Mouse (Mus musculus): ENCODE results near the gene Zfp940. TPM values are rescaled to one million over a fixed set of nuclear protein-coding genes. Genes with fewer than 3 reads are reported as not detected.

Gene Zfp940
- polyA plus RNA-seq, 1 experiment from 2014 or later, result 1.7 TPM

DNA sequence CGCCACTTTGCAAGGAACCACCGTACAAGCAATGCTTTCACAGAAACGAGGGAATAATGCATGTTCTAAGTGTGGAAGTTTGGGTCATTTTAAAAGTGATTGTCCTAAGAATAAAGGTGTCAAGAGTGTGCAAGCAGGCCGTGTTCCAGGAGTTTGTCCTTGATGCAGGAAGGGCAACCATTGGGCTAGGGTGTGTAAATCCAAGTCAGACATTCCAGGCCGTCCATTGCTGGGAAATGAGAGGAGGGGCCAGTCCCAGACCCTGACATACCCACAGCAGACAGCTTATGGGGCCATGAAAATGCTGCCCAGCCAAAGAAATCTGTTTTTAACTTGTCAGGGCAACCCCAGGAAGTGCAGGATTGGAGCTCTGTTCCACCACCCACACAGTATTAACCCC lies 46.4 kb downstream of the Zfp940 start:
- Histone ChIP-seq H3K4me1 (replicated peaks) (no peaks in the 10 kb centered on the region), H3K36me3 (no peaks in the 10 kb centered on the region), H3K27me3 (no peaks in the 10 kb centered on the region), H3K9ac (no peak overlapping the region), H3K27ac (no peak overlapping the region), H3K4me3 (no peak overlapping the region), H3K4me2 (no peak overlapping the region), H3K9me3 (replicated peaks) (no peaks in the 10 kb centered on the region)
- WGBS, result 72% methylated on average over 5 of the region's 5 CpGs
- no peak for ATAC-seq (replicated peaks; ENCODE audit: insufficient number of reproducible peaks, insufficient read depth, low FRiP score, low read depth)

DNA sequence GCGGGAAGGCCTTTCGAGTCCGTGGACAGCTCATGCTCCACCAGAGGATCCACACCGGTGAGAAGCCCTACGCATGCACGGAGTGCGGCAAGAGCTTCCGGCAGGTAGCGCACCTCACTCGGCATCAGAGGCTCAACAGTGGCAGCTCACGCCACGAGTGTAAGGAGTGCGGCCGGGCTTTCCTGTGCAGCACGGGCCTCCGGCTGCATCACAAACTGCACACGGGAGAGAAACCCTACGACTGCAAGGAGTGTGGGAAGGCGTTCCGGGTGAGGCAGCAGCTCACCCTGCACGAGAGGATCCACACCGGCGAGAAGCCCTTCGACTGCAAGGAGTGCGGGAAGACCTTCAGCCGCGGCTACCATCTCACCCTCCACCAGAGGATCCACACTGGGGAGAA lies 60.6 kb downstream of the Zfp940 start:
- Histone ChIP-seq H3K27ac (no peak overlapping the region), H3K9me3 (replicated peaks) (0 out of 2 replicates have a peak, but pooled peaks cover 8% of the 10 kb centered on the region), H3K4me2 (no peak overlapping the region), H3K27me3 (peaks cover 7% of the 10 kb centered on the region; the same call in 1 of the 2 replicates), H3K9ac (no peak overlapping the region), H3K4me3 (no peak overlapping the region), H3K4me1 (replicated peaks) (no peaks in the 10 kb centered on the region), H3K36me3 (peaks cover 58% of the 10 kb centered on the region)
- ATAC-seq (replicated peaks; ENCODE audit: insufficient number of reproducible peaks, insufficient read depth, low FRiP score, low read depth), result no peak
- WGBS, result 30% methylated on average over 27 of the region's 27 CpGs

DNA sequence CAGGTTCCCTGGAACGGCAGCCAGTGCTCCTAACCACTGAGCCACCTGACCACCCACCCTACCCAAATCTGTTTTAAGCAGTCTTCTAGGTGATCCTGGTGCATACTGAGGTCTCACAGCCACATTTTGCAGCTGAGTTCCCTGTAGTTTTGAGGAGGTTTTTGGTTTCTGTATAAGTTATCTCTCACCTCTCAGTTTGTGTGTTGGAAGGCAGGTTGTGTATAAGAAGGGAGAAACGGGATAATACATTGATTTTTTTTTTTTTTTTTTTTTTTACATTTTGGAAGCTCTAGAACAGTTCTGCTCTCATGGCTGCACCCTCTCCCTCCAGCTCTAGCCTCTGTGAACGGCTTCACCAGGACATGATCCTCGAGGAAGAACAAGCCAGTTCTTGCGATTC lies 67.6 kb downstream of the Zfp940 start:
- H3K27ac ChIP-seq, result no peak overlapping the region
- peak overlapping the region; percentile 72 for H3K4me3 ChIP-seq
- H3K4me2 ChIP-seq, result peak overlapping the region; percentile 70
- H3K9ac ChIP-seq, result peak overlapping the region; percentile 11; the same call in 1 of the 2 replicates
- no peak for ATAC-seq (replicated peaks; ENCODE audit: insufficient number of reproducible peaks, insufficient read depth, low FRiP score, low read depth)
- H3K4me1 ChIP-seq (replicated peaks), result peaks cover 11% of the 10 kb centered on the region
- 70% methylated on average over 5 of the region's 5 CpGs for WGBS
- no peaks in the 10 kb centered on the region for H3K27me3 ChIP-seq
- no peaks in the 10 kb centered on the region for H3K9me3 ChIP-seq (replicated peaks)
- H3K36me3 ChIP-seq, result peaks cover 32% of the 10 kb centered on the region

- WGBS, result 51% methylated on average over 8 of the region's 8 CpGs
- no peak for ATAC-seq (replicated peaks; ENCODE audit: insufficient number of reproducible peaks, insufficient read depth, low FRiP score, low read depth)
- Histone ChIP-seq H3K9ac (0 out of 2 replicates have a peak overlapping the region, but pooled peaks have one; percentile 11), H3K4me1 (replicated peaks) (peaks cover 11% of the 10 kb centered on the region), H3K27ac (no peak overlapping the region), H3K4me2 (peak overlapping the region; percentile 70), H3K27me3 (no peaks in the 10 kb centered on the region), H3K9me3 (replicated peaks) (no peaks in the 10 kb centered on the region), H3K4me3 (peak overlapping the region; percentile 72), H3K36me3 (peaks cover 23% of the 10 kb centered on the region)
Observed at GRCm38 (mm10) chr7:29785023-29785422, 68.4 kb downstream of the Zfp940 start.

GRCm38 (mm10) chr7:29783871-29784551 lies 69.5 kb downstream of the Zfp940 start, which contains the start of gene Zfp30:
Gene Zfp30 (plus strand): TSS chr7:29783998.
- under 1% methylated on average over 45 of the region's 45 CpGs for WGBS
- Histone ChIP-seq H3K36me3 (peaks cover 15% of the 10 kb centered on the region), H3K4me2 (peak within 1 kb of the TSS; percentile 70), H3K4me1 (replicated peaks) (peaks cover 11% of the 10 kb centered on the region), H3K27me3 (no peaks in the 10 kb centered on the region), H3K9ac (peak within 1 kb of the TSS; percentile 78), H3K9me3 (replicated peaks) (no peaks in the 10 kb centered on the region), H3K27ac (peak within 1 kb of the TSS; percentile 90), H3K4me3 (peak within 1 kb of the TSS; percentile 72)
- peak; percentile 94 for ATAC-seq (replicated peaks; ENCODE audit: insufficient number of reproducible peaks, insufficient read depth, low FRiP score, low read depth)

Other genes with a start within 250 kb of the Zfp940 start
- not detected in 2 replicates for gene Catsperg2, start 126.6 kb downstream of the Zfp940 start, polyA plus RNA-seq (2015; fragmentation: Nextera tagmentation; extraction: Ambion mirVana)
- 7.6 and 8.9 TPM in 2 replicates for gene Zfp84, start 85.1 kb downstream of the Zfp940 start, polyA plus RNA-seq (2015; fragmentation: Nextera tagmentation; extraction: Ambion mirVana)
- gene Zfp30, start 69.7 kb downstream of the Zfp940 start, polyA plus RNA-seq (2015; fragmentation: Nextera tagmentation; extraction: Ambion mirVana), result 5.6 and 6.0 TPM in 2 replicates
- 10.8 and 10.9 TPM in 2 replicates for gene Zfp790, start 37.6 kb downstream of the Zfp940 start, polyA plus RNA-seq (2015; fragmentation: Nextera tagmentation; extraction: Ambion mirVana)
- 3.4 and 4.4 TPM in 2 replicates for gene Zfp420, start 6.3 kb upstream of the Zfp940 start, polyA plus RNA-seq (2015; fragmentation: Nextera tagmentation; extraction: Ambion mirVana)
- 7.2 and 7.8 TPM in 2 replicates for gene Zfp27, start 52.9 kb upstream of the Zfp940 start, polyA plus RNA-seq (2015; fragmentation: Nextera tagmentation; extraction: Ambion mirVana)
- gene Zfp383, start 54.6 kb upstream of the Zfp940 start, polyA plus RNA-seq (2015; fragmentation: Nextera tagmentation; extraction: Ambion mirVana), result 3.1 TPM in 2 replicates
- 6.7 and 9.4 TPM in 2 replicates for gene Zfp74, start 100.4 kb upstream of the Zfp940 start, polyA plus RNA-seq (2015; fragmentation: Nextera tagmentation; extraction: Ambion mirVana)
- 16.2 and 22.4 TPM in 2 replicates for gene Zfp568, start 130.3 kb upstream of the Zfp940 start, polyA plus RNA-seq (2015; fragmentation: Nextera tagmentation; extraction: Ambion mirVana)
- 3.3 and 4.1 TPM in 2 replicates for gene Zfp14, start 197.7 kb upstream of the Zfp940 start, polyA plus RNA-seq (2015; fragmentation: Nextera tagmentation; extraction: Ambion mirVana)
- gene Zfp82, start 219.2 kb upstream of the Zfp940 start, polyA plus RNA-seq (2015; fragmentation: Nextera tagmentation; extraction: Ambion mirVana), result 3.5 and 4.6 TPM in 2 replicates
- gene Gm26920, start 236.7 kb upstream of the Zfp940 start, polyA plus RNA-seq (2015; fragmentation: Nextera tagmentation; extraction: Ambion mirVana), result 0.59 TPM in 1 of 2 replicates, not detected in the other
- 5.1 and 6.3 TPM in 2 replicates for gene Zfp566, start 236.9 kb upstream of the Zfp940 start, polyA plus RNA-seq (2015; fragmentation: Nextera tagmentation; extraction: Ambion mirVana)
- gene Zfp260, start 241.1 kb upstream of the Zfp940 start, polyA plus RNA-seq (2015; fragmentation: Nextera tagmentation; extraction: Ambion mirVana), result 72.9 and 75.3 TPM in 2 replicates